Mouse (Mus musculus) kidney, postnatal 36 days (tissue): ENCODE data around the gene Trim7.
"Not testable (repeated sequence)": the region's sequence is repeated elsewhere in the genome, so short reads cannot be mapped to it uniquely, and the experiment has no call there.

ENCODE experiments used
- DNase-seq, 2 experiments: peaks; one replicate each; pipeline ENCODE4 v3.0.0; 2021 to 2022; ENCODE audit warnings: mixed read lengths in 2 of 2

Gene Trim7

DNA sequence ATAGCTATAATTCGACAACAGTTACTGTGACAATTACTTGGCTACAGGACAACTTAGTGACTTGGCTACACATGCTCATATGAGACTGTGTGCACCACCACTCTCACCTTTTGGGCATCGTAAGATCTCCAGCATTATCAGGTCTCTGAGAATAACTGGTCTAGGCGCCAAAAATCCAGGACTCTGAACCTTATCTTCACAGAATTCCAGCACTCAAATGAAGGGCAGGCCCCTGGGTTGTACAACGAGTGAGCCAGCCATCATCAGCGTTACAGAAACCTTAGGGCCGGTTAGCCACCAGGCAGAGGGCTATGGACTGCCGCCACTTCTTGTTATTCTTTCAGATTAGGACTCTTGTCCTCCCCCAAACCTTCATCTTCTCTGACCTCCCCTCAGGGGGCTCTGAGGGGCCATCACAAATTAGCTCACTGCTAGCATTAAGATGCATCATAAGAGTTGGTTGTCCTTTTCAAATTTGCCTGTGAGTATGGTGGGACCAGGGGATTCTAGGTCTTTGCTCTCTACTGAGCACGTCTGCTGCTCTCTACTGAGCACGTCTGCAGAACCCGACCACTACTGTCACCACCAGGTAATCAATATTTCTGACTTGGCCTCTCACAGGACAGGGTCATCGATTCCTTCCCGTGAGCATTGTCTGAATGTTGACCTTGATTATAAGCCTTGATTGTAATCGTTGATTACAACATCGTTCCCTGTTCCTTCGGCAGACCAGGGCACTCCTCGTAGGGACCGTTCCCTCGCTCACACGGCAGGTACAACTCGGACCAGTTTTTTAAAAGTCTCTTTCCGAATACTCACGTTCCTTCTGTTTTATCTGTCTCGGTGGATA, 26.9 kb downstream of the Trim7 start:
- no peak for DNase-seq

DNA sequence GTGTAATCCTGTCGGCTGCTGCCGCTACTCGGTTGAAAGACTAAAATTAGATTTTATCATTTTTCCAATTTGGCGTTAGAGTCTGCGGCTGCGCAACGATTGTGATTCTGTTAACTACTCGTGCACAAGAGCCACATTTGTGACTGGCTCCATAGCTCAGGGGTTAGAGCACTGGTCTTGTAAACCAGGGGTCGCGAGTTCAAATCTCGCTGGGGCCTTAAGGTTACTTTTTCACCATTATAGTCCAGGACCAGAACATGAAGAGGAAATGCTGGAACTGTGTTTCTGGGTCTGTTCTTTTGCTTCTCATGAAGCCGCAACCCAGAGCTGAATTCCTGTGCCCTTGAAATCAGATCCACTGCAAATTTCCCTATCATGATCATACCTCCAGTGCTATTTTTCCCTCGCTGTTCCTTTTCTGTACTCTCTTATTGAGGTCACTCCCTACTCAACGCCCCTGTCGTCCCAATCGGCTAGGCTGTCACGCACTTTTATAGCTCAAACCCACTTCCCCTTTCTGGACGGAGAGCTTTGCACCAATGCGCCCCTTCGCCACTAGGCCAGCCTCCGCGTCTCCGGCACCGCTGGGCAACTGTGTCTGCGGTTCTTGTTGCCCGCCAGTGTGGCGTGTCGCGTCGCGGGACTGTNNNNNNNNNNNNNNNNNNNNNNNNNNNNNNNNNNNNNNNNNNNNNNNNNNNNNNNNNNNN, 27.7 kb downstream of the Trim7 start:
- DNase-seq: peak; percentile 89

DNA sequence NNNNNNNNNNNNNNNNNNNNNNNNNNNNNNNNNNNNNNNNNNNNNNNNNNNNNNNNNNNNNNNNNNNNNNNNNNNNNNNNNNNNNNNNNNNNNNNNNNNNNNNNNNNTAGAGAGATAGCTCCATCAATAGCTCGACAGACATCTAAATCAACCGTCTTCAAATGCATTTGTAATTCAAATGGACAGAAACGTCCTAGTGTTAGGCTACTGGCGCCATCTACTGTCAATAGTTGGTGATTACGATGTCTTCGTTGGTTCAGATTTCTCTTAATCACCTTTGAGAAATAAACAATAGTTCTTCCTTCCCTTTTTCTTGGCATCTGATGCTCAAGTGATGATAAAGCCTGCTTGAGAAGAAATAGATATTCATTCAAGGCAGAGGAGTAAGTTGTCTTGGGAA, 33.1 kb downstream of the Trim7 start:
- peak; percentile 73 to 80 for DNase-seq

DNA sequence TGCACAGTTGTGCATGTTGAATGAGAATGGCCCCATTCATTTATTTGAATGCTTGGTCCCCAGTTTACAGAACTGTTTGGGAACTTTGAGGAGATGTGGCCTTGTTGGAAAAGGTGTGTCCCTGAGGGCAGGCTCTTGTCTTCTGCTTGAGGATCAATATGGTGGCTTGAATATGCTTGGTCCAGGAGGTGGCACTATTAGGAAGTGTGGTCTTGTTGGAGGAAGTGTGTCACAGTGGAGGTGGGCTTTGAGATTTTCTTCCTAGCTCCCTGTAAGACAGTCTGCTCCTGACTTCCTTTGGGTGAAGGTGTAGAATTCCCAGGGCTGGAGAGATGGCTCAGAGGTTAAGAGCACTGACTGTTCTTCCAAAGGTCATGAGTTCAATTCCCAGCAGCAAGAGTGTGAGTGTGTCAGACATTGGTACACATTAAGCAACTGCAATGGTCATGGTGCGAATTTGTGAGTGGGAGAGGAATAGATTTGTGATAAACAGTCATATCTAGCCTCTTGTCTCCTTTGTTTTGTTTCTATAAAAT, 36.9 kb downstream of the Trim7 start:
- DNase-seq: no peak

DNA sequence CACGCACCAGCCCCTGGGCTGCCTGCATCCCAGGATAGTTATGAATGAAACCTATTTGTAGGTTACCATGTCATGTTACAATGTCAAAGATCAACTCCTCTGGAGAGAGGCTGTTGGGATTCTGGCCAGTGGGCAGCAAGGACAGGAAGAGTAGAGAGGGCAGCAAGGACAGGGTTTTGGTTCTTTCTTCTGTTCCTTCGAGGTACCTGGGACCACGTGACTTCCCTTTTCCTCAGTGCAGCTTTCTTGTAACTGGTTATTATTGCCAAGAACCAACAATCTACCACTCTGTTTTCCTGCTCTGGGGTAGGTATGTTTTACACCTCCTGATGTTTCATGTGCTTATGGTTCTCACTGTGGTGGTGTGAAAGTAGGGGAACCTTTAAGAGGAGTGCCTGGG, 37.9 kb downstream of the Trim7 start:
- DNase-seq: no peak

DNA sequence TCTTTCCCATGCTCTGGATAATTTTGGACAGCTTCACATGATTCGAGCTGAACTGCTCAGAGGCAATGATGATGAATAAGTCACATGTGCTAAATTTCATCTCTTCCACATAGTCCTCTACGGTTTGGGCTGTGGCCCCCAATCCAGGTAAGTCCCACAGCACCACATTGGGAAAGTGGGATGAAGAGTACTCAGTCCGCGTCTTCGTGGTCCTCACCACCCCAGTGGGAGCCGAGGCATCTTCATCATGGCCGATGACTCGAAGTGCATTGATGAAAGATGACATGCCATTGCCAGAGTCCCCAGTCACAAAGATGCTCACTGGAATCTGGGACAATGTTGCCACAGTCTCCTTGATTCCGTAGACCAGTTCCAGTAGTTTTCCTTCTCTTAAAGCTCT, 40.5 kb downstream of the Trim7 start:
- no peak for DNase-seq

DNA sequence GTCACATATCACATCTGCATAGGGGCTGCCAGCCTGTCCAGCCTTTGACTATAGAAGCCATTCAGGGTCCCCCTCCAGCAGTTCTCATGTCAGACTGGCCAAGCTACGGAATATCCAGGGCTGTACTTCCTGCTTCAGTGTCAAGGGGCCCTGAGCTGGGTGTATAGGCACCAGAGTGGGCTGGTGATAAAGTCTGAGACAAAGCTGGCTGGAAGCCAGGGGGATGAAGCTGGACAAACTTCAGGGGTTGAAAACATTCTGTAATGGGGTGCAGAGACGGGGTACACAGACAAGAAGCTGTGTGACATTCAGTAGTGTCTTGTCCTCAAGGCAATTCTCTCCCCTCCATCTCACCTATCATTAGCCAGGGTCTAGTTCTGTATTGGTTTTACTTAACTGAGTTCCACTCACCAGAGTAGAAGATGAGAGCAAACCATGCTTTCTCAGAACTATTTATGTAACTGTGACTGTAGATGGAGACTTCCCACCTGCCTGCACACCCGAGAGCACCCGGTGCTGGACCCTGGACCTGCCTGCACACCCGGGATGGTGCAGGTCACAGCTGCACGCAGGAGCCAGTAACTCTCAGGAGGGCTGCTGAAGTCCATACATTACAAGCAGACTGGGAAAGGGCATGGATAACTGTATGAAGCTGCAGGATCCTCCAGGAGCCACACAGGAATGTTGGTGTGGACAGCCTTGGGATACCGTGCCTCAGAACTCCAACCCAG, 43.6 kb downstream of the Trim7 start:
- peak; percentile 57 to 58 for DNase-seq

DNA sequence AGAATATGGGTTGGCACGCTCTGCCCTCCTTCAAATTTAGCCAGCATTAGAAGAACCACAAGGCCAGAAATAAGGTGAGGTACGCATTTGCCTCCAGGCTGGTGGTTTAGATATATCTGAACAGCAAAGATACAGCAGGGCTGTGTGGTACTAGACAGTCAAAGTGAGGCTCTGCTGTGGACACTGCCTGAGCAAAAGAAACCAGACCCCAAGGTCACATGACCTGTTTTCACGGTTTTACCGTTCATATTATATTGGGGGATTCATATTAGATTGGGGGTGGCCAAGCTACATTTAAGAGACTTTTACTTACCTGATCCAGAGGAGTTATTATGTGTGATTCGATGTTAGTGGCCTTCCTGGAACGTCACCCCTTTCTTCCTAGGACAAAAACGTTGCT, 44.8 kb downstream of the Trim7 start:
- DNase-seq: no peak

DNA sequence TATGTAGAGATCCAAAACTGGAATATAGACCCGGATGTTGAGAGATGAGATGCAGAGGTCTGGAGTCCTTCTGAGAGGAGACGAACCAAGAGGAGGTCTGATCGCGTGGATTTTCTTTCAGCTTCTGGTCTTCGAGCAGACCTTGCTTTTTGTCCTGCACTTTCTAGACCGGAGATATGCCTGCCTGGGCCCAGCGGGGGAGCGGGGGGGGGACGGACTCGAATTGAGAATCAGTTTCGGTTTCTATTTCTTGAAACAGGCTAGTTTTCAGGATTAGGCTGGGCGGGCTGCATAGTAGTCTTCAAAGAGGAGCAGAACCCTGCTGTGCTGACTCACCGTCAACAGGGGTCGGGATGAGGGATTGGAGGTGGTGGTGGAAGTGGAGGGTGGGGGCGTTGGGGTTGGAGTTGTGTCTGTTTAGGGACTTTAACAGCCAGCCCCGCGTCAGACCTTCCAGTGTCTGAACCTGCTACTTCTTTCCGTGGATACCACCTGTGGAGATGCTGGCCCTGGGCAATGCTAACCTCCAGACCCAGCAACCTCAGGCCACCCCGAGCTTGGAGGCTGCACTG, 45.3 kb downstream of the Trim7 start, which contains the start of gene Irgm1:
Irgm1 (minus strand) TSS at position 483 of the 572 bp plus-strand sequence.
- peak; percentile 87 to 92 for DNase-seq

DNA sequence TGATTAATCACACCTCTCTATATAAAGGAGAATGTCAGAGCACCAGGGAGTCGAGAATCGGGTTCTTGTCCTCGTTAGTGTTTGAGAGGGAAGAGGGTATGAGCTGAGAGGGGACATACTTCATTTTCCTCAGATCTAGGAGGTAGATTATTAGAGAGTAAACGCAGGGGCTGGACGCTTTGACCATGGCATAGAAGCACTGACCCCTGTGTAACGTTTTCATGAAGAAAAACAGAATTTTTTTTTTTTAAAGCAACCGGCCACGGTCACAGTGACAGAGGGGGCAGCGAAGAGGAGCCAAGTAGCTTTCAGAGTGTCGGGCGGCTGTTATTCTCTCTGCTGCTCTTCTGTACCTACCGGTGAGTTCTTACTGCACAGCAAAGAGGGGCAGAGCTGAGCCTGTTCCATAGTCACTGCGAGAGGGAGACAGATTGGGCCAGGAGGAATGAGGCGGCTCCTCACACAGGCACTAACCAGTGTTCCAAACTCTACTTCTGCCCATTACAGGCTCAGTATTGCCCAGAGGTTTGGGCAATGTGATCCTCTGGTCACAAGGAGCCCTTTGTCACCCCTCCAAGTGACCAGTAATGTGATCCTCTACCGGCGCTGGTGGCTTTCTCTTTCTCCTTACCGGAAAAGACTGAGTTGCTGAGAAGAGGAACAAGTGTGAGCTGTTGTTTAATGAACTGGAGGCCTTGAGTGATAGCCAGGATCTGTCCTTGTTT, 46.0 kb downstream of the Trim7 start:
- DNase-seq: peak in 1 of 2 experiments; percentile 54

DNA sequence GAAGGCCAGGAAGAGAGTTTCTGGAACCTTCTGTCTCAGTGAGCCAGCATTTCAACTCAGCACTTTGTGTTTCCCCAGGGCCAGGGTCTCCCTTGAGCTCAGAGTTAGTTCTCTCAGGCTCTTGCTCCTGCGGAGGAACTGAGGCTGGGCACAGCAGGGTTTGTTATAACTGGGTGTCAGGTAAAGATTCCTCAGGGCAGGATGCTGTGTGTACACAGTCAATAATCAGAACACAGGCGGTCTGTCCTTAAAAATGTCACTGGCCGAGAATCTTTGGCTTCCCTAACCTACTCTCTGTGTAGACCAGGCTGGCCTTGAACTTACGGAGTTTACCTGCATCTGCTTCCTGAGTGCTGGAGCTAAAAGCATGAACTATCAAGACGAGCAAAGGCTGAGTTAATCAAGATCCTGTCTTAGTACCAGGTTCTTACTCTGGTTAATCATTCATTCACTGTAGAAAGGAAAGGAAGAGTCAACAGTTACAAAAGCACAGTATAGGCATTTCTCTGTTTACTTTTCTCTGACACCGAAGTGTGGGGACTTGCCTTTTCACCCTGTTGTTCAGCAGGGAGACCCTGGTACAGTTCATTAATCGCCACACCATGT, 46.9 kb downstream of the Trim7 start:
- peak in 1 of 2 experiments; percentile 17 for DNase-seq

DNA sequence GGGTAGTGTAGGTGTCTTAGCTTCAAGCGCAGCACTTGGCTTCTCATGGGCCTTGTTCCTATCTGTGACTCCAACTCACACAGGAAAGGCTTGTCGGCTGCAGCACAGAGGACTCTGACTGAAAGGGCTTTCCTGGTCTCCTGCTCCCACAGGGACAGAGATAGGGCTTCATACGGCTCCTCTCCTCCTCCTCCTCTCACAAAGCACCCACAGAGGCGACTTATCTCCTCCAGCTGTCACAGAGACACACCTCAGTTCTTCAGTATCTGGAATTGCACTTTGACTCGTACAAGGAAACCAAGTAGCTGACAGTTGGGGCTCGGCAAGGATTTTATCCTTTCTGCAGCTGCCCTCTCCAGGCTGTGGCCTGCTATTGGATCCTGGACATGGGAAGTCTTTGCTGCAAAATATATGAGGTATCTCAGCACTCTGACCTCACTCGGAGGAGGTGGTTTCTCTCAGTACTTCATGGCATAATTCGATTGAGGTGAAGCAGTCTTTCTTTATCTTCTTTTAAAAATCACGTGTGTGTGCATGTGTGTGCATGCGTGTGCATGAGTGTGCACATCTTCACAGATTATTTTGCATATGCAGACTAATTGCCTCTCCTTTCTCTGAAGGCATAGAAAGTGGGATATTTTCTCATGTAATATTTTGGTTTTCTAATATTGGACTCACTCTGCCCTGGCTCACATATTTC, 47.8 kb downstream of the Trim7 start:
- DNase-seq: peak in 1 of 2 experiments; percentile 20

DNA sequence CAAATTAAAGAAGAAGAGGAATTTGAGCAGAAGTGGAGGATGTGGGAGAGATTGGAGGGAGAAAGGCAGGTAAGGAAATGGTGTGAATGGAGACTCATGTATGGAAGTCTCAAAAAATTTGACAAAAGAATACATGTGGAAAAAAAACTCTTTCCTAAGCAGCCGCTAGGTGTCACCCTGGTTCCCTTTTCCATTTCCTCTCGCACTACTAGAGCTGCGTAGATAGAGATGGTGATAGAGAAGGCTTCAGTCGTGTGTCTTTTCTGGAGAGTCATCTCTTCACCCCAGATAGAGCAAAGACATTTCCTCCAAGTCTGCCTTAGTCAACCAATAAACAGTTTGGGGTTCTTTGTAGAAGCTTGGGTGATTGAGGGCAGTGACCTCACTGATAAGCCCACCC, 48.5 kb downstream of the Trim7 start:
- peak; percentile 54 to 77 for DNase-seq

DNA sequence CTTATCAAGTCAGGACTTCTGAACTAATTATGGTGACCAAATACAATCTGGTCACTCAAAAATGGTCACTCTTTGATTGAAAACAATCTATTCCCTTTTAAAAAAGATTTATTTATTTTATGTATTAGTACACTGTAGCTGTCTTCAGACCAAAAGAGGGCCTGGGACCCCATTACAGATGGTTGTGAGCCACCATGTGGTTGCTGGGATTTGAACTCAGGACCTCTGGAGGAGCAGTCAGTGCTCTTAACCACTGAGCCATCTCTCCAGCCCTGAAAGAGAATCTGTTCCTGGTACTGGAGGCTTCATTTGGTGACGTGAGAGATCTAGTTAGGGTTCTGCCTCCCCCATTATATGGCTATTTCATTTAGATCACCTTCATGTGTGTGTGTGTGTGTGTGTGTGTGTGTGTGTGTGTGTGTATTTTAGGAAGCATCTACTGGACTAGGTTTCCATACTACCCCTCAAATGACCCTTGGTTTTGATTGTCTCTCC, 49.5 kb downstream of the Trim7 start:
- not testable (repeated sequence) for DNase-seq

DNA sequence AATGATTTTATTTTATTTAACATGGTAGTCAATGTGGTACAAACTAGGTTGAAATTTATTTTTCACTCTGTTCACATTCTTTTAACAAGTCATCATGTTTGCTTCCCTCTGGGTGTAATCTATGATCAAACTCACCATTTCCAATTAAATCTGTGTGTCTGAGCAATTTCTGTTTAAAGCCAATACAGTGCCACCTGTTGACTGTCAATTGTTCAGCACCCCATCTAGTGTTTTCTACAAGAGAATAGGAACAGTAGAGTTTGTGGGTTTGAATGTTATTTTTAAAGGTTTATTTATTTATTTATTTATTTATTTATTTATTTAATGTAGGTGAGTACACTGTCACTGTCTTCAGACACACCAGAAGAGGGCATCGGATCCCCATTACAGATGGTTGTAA, 50.7 kb downstream of the Trim7 start:
- no peak for DNase-seq

DNA sequence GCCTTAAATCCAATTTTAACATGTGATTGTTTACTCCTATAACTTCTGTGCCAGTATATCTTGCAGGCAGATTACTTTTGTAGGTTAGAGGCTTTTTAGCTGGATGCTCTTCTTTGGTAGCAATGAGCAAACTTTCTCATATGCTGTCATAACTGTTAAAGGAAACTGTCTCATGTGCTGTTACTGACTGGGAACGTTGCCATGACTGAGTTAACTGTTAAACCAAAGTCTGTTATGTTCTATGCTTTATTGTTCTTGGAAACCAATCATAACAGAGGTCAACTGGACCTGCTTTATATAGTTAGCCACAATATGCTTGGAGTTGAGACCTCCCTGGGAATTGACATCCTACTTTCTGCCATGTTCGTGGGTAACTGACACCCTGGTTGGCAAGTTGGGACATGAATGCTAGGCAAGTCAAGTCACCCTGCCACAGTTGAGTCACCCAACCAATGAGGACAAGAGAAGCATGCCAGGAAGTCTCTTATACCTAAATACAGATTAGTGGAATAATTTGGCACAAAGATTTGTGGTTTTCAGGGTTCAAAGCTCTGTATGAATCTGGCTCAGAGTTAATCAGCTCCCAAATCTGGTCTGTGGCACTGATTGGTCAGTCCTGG, 73.0 kb downstream of the Trim7 start:
- DNase-seq: peak; percentile 50 to 56

DNA sequence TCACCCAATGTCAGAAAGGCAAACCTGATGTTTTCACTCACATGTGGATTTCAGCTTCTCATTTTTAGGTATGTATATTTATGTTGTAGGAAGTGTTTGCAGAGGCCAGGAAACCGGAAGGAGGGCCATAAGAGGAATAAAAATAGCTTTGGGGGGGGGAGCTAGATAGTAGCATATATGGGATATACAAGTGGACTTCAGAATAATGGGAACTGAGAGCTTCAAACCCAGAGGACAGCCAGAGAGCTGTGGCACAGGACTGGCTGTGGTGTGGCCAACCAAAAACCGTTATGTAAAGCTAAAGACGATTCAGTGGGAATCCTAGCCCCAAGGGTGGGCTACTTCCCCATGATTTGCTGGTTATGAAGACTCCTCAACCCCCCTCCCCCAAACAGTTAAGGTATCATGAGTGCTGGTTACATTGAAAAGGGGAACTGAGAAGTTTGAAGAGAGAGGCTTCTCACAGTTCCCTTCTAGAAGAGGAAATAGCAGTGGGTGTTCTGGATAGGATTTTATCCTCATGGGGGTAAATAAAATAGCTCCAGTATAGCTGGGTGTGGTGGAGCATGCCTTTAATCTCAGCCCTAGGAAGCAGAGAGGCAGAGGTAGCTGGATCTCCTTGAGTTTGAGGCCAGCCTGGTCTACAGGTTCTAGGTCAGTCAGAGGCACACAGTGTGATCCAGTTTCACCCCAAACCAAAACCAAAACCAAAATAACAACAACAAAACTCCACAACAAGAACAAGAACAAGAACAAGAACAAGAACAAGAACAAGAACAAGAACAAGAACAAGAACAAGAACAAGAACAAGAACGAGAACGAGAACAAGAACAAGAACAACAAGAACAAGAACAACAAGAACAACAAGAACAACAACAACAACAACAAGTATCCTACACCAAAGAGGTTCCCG, 75.0 kb downstream of the Trim7 start:
- not testable (repeated sequence) for DNase-seq

DNA sequence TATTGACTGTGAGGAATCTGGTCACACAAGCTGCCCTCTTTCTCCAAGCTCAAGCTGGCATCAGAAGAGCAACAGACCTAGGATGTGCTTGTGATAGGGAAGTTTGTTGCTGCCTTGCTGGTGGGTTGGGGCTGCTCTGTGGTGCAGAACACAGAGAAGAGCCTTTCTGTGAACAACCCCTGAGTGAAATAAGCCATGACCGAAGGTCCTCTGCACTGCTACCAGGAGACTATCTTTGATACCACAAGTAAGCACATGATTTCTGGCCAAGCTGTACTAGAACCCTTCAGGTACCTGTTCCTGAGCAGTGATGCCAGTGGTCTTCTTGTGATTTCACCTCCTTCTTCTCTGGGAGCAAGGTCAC, 75.6 kb downstream of the Trim7 start:
- DNase-seq: not testable (repeated sequence)
